8 mouse cellular contexts compared by ENCODE assay signal in the genomic region with DNA sequence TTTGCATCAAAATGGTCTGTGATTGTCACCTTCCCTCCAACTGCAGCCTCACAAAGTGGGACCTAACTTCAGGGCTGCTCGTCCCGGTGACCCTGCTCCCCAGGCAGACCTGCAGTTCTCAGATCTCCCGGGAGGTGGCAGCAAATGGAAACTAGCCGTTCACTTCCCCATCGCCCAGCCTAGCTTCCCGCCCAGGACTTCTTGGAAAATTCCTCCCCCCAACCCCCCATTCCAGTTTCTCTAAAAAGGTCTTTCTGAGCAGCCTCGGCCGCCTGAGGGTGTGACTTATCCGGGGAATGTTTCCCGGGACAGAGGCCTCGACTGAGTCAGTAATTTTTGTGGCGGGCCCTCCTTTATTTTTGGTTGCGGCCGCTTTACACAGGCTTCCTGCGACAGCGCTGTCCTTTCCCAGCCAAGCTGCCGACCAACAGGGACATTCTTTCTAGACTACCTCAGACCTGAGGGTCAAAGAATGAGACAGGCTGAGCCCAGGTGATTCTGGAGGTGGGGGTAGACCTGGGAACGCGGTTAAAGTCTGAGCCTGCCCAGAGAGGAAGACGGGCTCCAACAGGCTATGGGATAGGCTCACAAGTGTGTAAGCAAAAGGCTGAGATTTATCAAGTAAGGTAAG. TPM values are rescaled to one million over a fixed set of nuclear protein-coding genes. Genes with fewer than 3 reads are reported as not detected.
DNase-seq lines count a peak whose midpoint lies in the region; ATAC-seq lines count a peak whose summit lies in the region.

No protein-coding gene starts in this region.

- H3K4me1 ChIP-seq in intestine, embryonic 14.5 days (replicated peaks; ENCODE audit: control insufficient read depth, insufficient read depth, low read length), result no peaks in the 10 kb centered on the region; the same call in 1 of the 2 replicates
- peaks cover 9% of the 10 kb centered on the region; the same call in 1 of the 2 replicates for H3K4me1 ChIP-seq in midbrain, embryonic 10.5 days

- peak overlapping the region; percentile 40; the same call in 1 of the 2 replicates for H3K27ac ChIP-seq in intestine, embryonic 14.5 days (ENCODE audit: low read depth)
- peak overlapping the region; percentile 83 for H3K27ac ChIP-seq in midbrain, embryonic 10.5 days (replicated peaks)

- no peaks in the 10 kb centered on the region for H3K9me3 ChIP-seq in intestine, embryonic 14.5 days (ENCODE audit: control insufficient read depth, low read length)
- H3K9me3 ChIP-seq in midbrain, embryonic 10.5 days (replicated peaks), result no peaks in the 10 kb centered on the region

- peak overlapping the region; percentile 58 for H3K9ac ChIP-seq in intestine, embryonic 14.5 days (ENCODE audit: low read length)

- 3% methylated on average over 20 of the region's 20 CpGs for WGBS in intestine, embryonic 14.5 days
- WGBS in midbrain, embryonic 10.5 days, result 6% methylated on average over 20 of the region's 20 CpGs

- peak; percentile 93 for DNase-seq in adrenal gland, adult 18-20 months (ENCODE audit: low spot score in 2 of 2)
- peak; percentile 90 for DNase-seq in embryo, embryonic 11 days
- peak; percentile 78 for DNase-seq in gastrocnemius, postnatal 25 days
- peak; percentile 99 for DNase-seq in intestine, embryonic 14.5 days (ENCODE audit: low spot score)
- peak; percentile 73 to 79 for DNase-seq in left cerebral cortex, postnatal 36 days (ENCODE audit: low spot score in 2 of 2)
- peak; percentile 87 for DNase-seq in midbrain, embryonic 10.5 days (ENCODE audit: low spot score)
- DNase-seq in right cerebral cortex, postnatal 25 days, result peak; percentile 76
- DNase-seq in urinary bladder, postnatal 36 days (ENCODE audit: low spot score in 2 of 2), result peak; percentile 85 to 88

- H3K27me3 ChIP-seq in intestine, embryonic 14.5 days (replicated peaks; ENCODE audit: control insufficient read depth, insufficient read depth, low read length), result no peaks in the 10 kb centered on the region
- peaks cover 13% of the 10 kb centered on the region; the same call in 1 of the 2 replicates for H3K27me3 ChIP-seq in midbrain, embryonic 10.5 days (ENCODE audit: low read depth, poor library complexity, severe bottlenecking)

- intact Hi-C loops in left cerebral cortex, postnatal 36 days (cut with DNase I), result loop anchor here (5.0 to 10.0 kb wide), 3 partner anchors 46 to 364 kb away; partner anchors contain the start of genes Ahctf1 and Gm10518

- H3K4me2 ChIP-seq in intestine, embryonic 14.5 days (ENCODE audit: low read length), result peak overlapping the region; percentile 76

- ATAC-seq in intestine, embryonic 14.5 days (replicated peaks; ENCODE audit: low FRiP score, low TSS enrichment, low read depth), result peak; percentile 66

- H3K4me3 ChIP-seq in intestine, embryonic 14.5 days (ENCODE audit: low read depth, low read length), result peak overlapping the region; percentile 41
- peak overlapping the region; percentile 56 for H3K4me3 ChIP-seq in midbrain, embryonic 10.5 days

- H3K36me3 ChIP-seq in intestine, embryonic 14.5 days (ENCODE audit: control insufficient read depth, insufficient read depth, low read length), result no peaks in the 10 kb centered on the region
- no peaks in the 10 kb centered on the region for H3K36me3 ChIP-seq in midbrain, embryonic 10.5 days

RNA-seq across cellular contexts. Expression of gene Ahctf1, which starts 44.4 kb away (rescaled TPM):
- total RNA-seq in adrenal gland, adult 18-20 months (2021), result 10 to 100 TPM; 34.6 to 34.9 TPM
- 10 to 100 TPM; 15.3 to 19.1 TPM for total RNA-seq in gastrocnemius, postnatal 25 days (2021)
- polyA plus RNA-seq in intestine, embryonic 14.5 days (2014; fragmentation: Nextera tagmentation; extraction: Ambion mirVana), result 33.1 and 35.1 TPM in 2 replicates
- total RNA-seq in left cerebral cortex, postnatal 36 days (2021), result 10 to 100 TPM; 26.2 to 45.3 TPM
- polyA plus RNA-seq in midbrain, embryonic 10.5 days (2016; fragmentation: Nextera tagmentation; extraction: Ambion mirVana), result 27.3 and 28.1 TPM in 2 replicates

RNA-seq across cellular contexts. Expression of gene Gm10518, which starts 44.7 kb away (rescaled TPM):
- not detected for total RNA-seq in adrenal gland, adult 18-20 months (2021)
- total RNA-seq in gastrocnemius, postnatal 25 days (2021), result not detected
- polyA plus RNA-seq in intestine, embryonic 14.5 days (2014; fragmentation: Nextera tagmentation; extraction: Ambion mirVana), result 0.17 and 0.28 TPM in 2 replicates
- not detected for total RNA-seq in left cerebral cortex, postnatal 36 days (2021)
- polyA plus RNA-seq in midbrain, embryonic 10.5 days (2016; fragmentation: Nextera tagmentation; extraction: Ambion mirVana), result 0.10 and 0.31 TPM in 2 replicates

Comparison
In these comparisons a context has a peak if more than half of its experiments do, and no peak if none do; other contexts are left out.
1. Peak in every context shown above with its lines: DNase-seq, ATAC-seq, H3K4me3 ChIP-seq and H3K27ac ChIP-seq.